ENCODE assay signal across 8 mouse cellular contexts in the genomic region with DNA sequence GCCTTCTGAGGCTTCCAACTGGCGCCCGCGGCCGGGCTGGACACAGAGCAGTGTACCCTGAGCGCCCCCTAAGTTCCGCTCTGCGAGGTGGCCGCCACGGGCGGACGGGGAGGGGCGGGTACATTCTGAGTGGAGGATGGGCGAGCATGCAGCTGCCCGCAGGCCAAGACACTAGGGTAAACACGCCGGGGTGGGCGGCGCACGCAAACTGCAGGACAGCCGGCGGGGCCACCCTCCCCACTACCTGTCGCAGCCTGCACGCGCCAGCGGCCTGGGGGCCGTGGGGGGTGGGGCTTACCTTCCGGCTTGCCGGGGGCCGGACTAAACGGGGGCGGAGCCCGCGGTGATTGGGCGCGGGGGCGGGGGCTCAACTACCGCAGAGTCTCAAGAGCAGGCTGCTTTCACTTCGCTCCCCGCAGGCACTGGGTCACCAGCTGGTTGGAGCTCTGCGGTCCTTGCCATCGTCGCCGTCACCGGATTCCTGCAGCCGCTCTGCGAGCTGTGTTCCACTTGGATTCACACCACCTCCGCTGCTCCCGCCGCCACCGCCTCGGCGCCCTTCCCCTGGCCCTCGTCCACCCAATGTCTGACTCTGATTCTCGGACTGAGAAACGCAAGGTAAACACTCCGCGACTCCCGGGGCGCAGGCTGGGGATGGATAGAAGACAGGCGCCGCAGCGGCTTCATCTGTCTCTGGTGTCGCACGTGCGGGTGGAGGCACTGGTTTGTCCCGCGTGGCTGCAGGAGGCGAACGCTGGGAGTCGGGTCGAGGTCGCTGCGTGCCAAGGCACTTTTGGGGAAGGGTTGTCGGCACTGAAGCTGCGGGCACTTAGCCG. TPM values are rescaled to one million over a fixed set of nuclear protein-coding genes. Genes with fewer than 3 reads are reported as not detected.
DNase-seq lines count a peak whose midpoint lies in the region; ATAC-seq and TF ChIP-seq lines count a peak whose summit lies in the region.

A gene (plus strand): TSS at position 404 of the 836 bp plus-strand sequence.

- peak within 1 kb of the TSS; percentile 100 for H3K4me2 ChIP-seq in forebrain, embryonic 16.5 days (ENCODE audit: low read length)
- H3K4me2 ChIP-seq in neural tube, embryonic 14.5 days (ENCODE audit: low read depth, low read length), result peak within 1 kb of the TSS; percentile 99

- ATAC-seq in forebrain, embryonic 16.5 days, result peak; percentile 78
- ATAC-seq in neural tube, embryonic 14.5 days (ENCODE audit: low read depth), result peak; percentile 85

- H3K27me3 ChIP-seq in forebrain, embryonic 16.5 days (replicated peaks; ENCODE audit: control insufficient read depth, insufficient read depth, low read length), result peaks cover 34% of the 10 kb centered on the region
- peaks cover 13% of the 10 kb centered on the region for H3K27me3 ChIP-seq in neural tube, embryonic 14.5 days (ENCODE audit: control insufficient read depth, insufficient read depth, low read length)

- intact Hi-C loops in heart, postnatal 25 days (cut with DNase I), result loop anchor here (2.0 to 5.0 kb wide), 4 partner anchors 45 to 186 kb away; no protein-coding TSS in a partner anchor

- H3K27ac ChIP-seq in ES-E14 (ENCODE audit: insufficient read depth, low read depth, low read length, poor library complexity, severe bottlenecking), result no peak within 1 kb of the TSS
- no peak within 1 kb of the TSS for H3K27ac ChIP-seq in forebrain, embryonic 16.5 days (ENCODE audit: low read length)
- H3K27ac ChIP-seq in neural tube, embryonic 14.5 days (ENCODE audit: low read depth, low read length), result peak within 1 kb of the TSS; percentile 23; the same call in 1 of the 2 replicates

- peaks cover 15% of the 10 kb centered on the region for H3K36me3 ChIP-seq in ES-E14 (ENCODE audit: control insufficient read depth, insufficient read depth, low read length, poor library complexity, severe bottlenecking)
- H3K36me3 ChIP-seq in forebrain, embryonic 16.5 days (ENCODE audit: control insufficient read depth, insufficient read depth), result no peaks in the 10 kb centered on the region
- H3K36me3 ChIP-seq in neural tube, embryonic 14.5 days (ENCODE audit: control insufficient read depth, insufficient read depth, low read length), result no peaks in the 10 kb centered on the region

- under 1% methylated on average over 75 of the region's 76 CpGs for WGBS in forebrain, embryonic 16.5 days
- under 1% methylated on average over 74 of the region's 76 CpGs for WGBS in neural tube, embryonic 14.5 days

- H3K4me3 ChIP-seq in ES-E14 (ENCODE audit: insufficient read depth in 1 of 2, low read depth in 1 of 2, low read length in 2 of 2, poor library complexity in 1 of 2, severe bottlenecking in 1 of 2), result peak within 1 kb of the TSS; percentile 80 to 97
- H3K4me3 ChIP-seq in forebrain, embryonic 16.5 days (replicated peaks; ENCODE audit: low read length), result peak within 1 kb of the TSS; percentile 73
- H3K4me3 ChIP-seq in neural tube, embryonic 14.5 days (ENCODE audit: low read depth, low read length), result peak within 1 kb of the TSS; percentile 60

- peaks cover 0 to 10% of the 10 kb centered on the region in 2 experiments; a peak in 3 of 4 replicates for H3K4me1 ChIP-seq in ES-E14 (ENCODE audit: control insufficient read depth in 2 of 2, insufficient read depth in 2 of 2, low read length in 2 of 2, poor library complexity in 1 of 2)
- H3K4me1 ChIP-seq in forebrain, embryonic 16.5 days (replicated peaks; ENCODE audit: control insufficient read depth, insufficient read depth, low read length), result peaks cover 45% of the 10 kb centered on the region
- peaks cover 22% of the 10 kb centered on the region for H3K4me1 ChIP-seq in neural tube, embryonic 14.5 days (ENCODE audit: control insufficient read depth, insufficient read depth, low read length)

- H3K9ac ChIP-seq in ES-E14 (ENCODE audit: insufficient read depth, low read depth, low read length, poor library complexity, severe bottlenecking), result peak within 1 kb of the TSS; percentile 81
- H3K9ac ChIP-seq in forebrain, embryonic 16.5 days (replicated peaks; ENCODE audit: low read depth, low read length), result peak within 1 kb of the TSS; percentile 62
- peak within 1 kb of the TSS; percentile 49 for H3K9ac ChIP-seq in neural tube, embryonic 14.5 days (replicated peaks; ENCODE audit: low read depth, low read length)

- no peaks in the 10 kb centered on the region for H3K9me3 ChIP-seq in ES-E14 (ENCODE audit: control insufficient read depth, insufficient read depth, low read depth, low read length)
- no peaks in the 10 kb centered on the region for H3K9me3 ChIP-seq in forebrain, embryonic 16.5 days (ENCODE audit: control insufficient read depth, low read length)
- no peaks in the 10 kb centered on the region for H3K9me3 ChIP-seq in neural tube, embryonic 14.5 days (ENCODE audit: control insufficient read depth, low read length)

- in situ Hi-C loops in ES-E14 (cut with MboI; ENCODE audit: low sequenced_read_pairs in 2 of 2, unreplicated experiment in 2 of 2), result loop anchor here in 1 of 2 experiments (10.0 kb wide), 1 partner anchor 269 kb away; no protein-coding TSS in a partner anchor

- DNase-seq in ES-E14 (ENCODE audit: low read depth, low spot score), result peak; percentile 89
- DNase-seq in cerebellum, adult 18-20 months, result peak; percentile 82 to 85
- peak; percentile 92 for DNase-seq in heart, postnatal 25 days (ENCODE audit: low spot score)
- DNase-seq in layer of hippocampus, adult 18-20 months (ENCODE audit: low spot score in 2 of 2), result peak; percentile 73 to 86
- peak; percentile 97 for DNase-seq in lung, adult 18-20 months
- peak; percentile 98 for DNase-seq in testis, postnatal 10 days (ENCODE audit: low spot score)

TF ChIP-seq in ES-E14, 5 proteins besides CTCF, POLR2A, EP300 and RAD21:
- TF ChIP-seq CHD2 (IDR thresholded peaks at IDR 0.05; ENCODE audit: low read depth, low read length) (0 out of 2 replicates have a peak, but pooled peaks have one; percentile 31), ZC3H11A (IDR thresholded peaks at IDR 0.05; ENCODE audit: borderline replicate concordance, low read depth, low read length) (no peak), ZNF384 (IDR thresholded peaks at IDR 0.05; ENCODE audit: low read depth, low read length) (no peak), MAFK (IDR thresholded peaks at IDR 0.05; ENCODE audit: insufficient read depth, low read depth, low read length) (0 out of 2 replicates have a peak, but pooled peaks have one; percentile 13), HCFC1 (IDR thresholded peaks at IDR 0.05; ENCODE audit: borderline replicate concordance, insufficient read depth, low read length) (peak; percentile 50; the same call in 1 of the 2 replicates)

RNA-seq across cellular contexts. Expression of the gene that starts here (rescaled TPM):
- 23.6 and 29.4 TPM in 2 replicates for total RNA-seq in ES-E14 (2012; rRNA removed)
- polyA plus RNA-seq in forebrain, embryonic 16.5 days (2015; fragmentation: Nextera tagmentation; extraction: Ambion mirVana), result 8.8 and 10.1 TPM in 2 replicates
- 10 to 100 TPM; 15.2 to 18.8 TPM for total RNA-seq in heart, postnatal 25 days (2021)
- 1 to 10 TPM; 6.1 to 7.0 TPM for total RNA-seq in layer of hippocampus, adult 18-20 months (2021)
- polyA plus RNA-seq in neural tube, embryonic 14.5 days (2014; fragmentation: Nextera tagmentation; extraction: Ambion mirVana), result 11.5 and 14.0 TPM in 2 replicates
